Mouse (Mus musculus): ENCODE measurements around the gene Nr2c1.

DNA sequence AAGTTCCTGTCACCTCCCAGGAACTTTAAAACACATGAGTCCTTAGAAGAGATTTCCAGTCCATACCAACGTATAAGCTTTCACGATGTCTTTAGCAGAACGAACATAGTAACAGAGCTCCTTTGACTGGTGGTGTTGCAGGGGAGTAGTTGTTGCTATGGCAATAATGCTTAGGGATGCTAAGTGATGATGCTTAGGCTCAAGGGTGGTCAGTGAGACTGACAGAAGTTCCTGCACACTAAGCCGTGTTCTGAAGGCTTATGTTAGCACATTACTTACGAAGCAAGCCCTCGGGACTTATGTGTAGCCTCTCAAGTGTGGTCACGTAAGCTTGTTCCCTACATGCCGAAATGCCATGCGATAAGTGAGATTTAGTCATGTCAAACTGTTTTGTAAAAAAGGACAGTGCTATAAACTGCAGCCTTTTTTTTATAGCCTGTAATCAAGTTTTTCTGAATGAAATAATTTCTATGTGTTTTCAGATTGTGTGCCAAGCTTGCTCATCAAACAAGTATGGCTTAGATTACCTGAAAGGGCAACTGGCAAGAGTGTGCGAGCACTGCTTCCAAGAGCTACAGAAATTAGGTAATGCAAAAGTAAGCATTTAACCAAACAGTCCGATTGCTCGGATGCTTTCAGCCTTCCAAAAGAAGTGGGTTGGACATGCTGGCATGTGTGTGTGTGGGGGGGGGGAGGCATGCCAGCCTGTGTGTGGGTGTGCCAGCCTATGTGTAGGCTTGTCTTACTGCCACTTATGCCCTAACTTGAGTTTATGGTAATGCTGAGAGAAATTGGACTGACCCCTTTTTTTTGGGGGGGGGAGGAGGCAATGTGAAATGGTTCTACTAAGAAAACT, 13.1 kb upstream of the Nr2c1 start:
- TF ChIP-seq POLR2A (IDR thresholded peaks at IDR 0.05; ENCODE audit: borderline replicate concordance, extremely low read depth, low read depth, low read length) (no peak), CTCF (IDR thresholded peaks at IDR 0.05; ENCODE audit: insufficient read depth, low read length) (no peak)

Data from lung, adult 2 months (tissue).